Mouse (Mus musculus) megakaryocyte, adult 5-6 weeks (primary cell): ENCODE results near the gene Tln2. TPM values are rescaled to one million over a fixed set of nuclear protein-coding genes. Genes with fewer than 3 reads are reported as not detected.

Source experiments
- ATAC-seq: 2 replicates; pipeline ENCODE4 v1.8.0; 2016; ENCODE audit warnings: mild to moderate bottlenecking, inconsistent platforms; ENCODE audit not compliant: poor library complexity, severe bottlenecking
- total RNA-seq, 2 experiments: library from RNA; stranded (forward) in 1 of 2; stranded (reverse) in 1 of 2; fragments of 153-499, 151-499 nt in 1 of 2; fragments of 221-1000, 200-1000 nt in 1 of 2; gene quantifications; 2 replicates each; pipeline versions ENCODE4 v1.2.3 to v1.2.4; 2015 to 2017

Tln2 gene
- total RNA-seq, 2 experiments from 2014 or later = 0.40 to 1.0 TPM

DNA sequence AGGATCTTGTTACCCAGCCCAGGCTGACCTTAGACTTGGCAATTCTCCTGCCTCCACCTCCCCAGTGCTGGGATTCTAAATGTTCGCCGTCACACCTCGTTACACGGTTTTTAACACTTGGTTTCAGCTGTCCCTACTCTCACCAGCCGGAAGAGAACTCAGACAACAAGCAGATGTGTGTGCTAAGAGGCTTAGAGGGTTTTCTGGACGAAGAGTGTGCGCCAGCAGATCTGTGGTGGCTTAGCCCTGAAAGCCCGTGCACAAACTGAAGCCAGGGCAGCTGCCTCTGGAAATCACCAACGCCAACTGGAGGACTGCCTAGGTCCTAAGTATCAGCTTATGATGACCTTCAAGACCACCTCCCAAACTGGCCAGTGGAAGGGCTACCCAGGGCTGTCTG, 341.5 kb downstream of the Tln2 start:
- ATAC-seq = no peak

GRCm38 (mm10) chr9:67214191-67214985, 345.1 kb downstream of the Tln2 start:
- ATAC-seq = no peak

GRCm38 (mm10) chr9:67213275-67213674, 346.2 kb downstream of the Tln2 start:
- ATAC-seq = no peak

DNA sequence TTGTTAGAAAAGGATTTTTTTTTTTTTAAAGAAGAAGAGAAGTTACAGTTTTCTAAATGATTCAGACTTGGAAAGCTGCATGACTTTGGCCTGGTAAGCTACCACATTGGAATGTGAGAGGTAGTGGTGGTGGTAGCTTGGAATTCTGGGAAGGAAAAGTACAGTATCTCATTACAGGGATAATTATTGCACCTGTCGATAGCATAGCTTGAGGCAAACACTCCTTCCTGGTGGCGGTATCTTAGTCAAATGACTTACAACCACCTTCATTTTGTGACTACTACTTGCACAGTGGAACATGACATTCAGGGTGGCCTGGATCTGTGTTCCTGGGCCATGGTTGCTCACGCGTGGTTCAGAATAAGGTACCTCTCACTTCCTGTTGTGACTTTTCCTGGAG, 348.3 kb downstream of the Tln2 start:
- ATAC-seq = no peak

- no peak for ATAC-seq
These were observed 350.1 kb downstream of the Tln2 start for GRCm38 (mm10) chr9:67209451-67209850.

DNA sequence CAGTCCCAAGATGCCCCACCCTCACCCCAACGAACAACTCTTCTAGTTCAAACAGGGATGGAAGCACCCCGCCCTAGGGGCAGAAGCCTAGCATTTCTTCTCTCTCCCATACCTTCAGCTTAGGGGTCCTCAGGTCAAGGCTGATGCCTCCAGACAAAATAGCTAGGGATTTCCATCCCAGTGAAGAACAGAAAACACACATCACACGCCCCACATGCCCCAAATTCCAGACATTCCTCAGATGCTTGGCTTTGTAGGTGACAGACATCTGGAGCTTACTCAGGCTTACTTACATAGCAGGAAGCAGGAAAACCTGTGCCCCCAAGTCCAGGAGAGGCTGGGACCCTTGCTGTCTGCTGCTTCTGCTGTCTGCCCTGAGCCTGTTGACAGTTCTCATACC, 351.1 kb downstream of the Tln2 start:
- no peak for ATAC-seq

DNA sequence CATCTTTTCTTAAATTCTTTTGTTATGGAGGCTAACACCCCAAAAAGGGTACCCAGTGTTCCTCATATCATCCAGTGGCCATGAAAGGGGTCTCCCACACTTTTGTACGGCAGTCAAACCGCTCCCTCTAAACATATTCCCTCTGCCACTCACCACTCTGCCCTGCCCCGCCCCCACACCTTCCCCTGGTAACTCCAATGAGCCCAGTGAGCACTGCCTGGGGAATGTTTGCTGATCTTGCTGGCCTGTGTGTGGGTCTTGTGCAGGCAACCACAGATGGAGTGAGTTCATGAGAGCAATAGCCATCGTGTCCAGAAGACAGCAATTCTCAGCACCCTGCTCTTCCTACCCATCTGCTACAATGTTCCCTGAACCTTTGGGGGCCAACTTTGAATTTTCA, 354.3 kb downstream of the Tln2 start:
- ATAC-seq = no peak

GRCm38 (mm10) chr9:67196609-67197008, 362.9 kb downstream of the Tln2 start:
- no peak for ATAC-seq

DNA sequence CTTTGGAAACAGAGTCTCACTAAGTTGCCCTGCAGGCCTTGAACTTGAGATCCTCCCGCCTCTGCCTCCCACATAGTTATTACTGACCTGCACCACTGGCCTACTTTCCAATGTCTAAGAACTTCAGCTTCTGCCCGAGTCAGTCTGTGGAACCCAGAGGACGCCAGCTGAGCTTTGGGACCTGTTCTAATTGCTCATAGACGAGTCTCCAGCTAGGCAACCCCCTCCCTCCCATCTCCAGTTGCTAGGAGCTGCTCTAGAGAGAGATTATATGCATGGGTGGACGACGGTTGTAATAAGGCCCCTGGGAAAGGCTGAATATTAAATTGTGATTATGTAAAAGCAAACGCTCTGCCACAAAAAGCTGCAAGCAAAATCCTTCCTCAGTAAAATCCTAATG, 364.2 kb downstream of the Tln2 start:
- ATAC-seq = no peak

GRCm38 (mm10) chr9:67191488-67192331, 367.8 kb downstream of the Tln2 start:
- ATAC-seq = no peak

- no peak for ATAC-seq
These were observed 371.8 kb downstream of the Tln2 start for GRCm38 (mm10) chr9:67187686-67188085.

GRCm38 (mm10) chr9:67187182-67187581, 372.3 kb downstream of the Tln2 start:
- no peak for ATAC-seq

GRCm38 (mm10) chr9:67184556-67184955, 374.9 kb downstream of the Tln2 start:
- no peak for ATAC-seq

DNA sequence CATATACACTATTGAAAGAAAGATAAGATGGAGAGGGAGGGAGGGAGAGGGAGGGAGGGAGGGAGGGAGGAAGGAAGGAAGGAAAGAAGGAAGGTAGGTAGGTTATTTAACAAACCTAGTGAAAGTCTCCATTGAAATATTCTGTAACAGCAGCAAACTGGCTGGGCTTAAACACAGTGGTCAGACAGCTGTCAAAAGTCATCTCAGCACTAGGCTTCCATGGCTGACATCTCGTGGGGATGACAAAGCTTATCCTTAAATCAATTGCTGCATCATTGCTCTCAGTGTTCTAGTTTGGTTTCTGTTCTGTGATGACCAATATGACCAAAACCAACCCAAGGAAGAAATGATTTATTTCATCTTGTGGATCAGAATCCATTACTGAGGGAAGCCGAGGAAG, 376.0 kb downstream of the Tln2 start:
- ATAC-seq = no peak

DNA sequence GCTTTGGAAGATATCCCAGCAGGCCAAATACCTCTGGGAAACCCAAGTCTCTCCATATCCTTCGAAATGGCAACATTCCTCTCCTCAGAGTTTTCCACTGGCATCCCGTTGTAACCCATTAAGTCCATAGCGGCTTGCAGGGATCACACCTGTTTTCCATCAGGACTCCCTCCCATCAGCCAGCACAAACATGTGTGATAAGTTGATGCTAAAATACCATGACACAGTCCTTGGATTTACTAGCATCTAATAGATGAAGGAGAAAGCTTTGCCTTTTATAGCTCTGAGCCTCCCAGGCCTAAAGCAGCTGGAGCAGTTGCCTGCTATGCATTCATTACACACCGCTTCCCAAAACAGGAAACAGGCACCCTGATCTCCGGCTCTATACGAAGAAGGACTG, 377.5 kb downstream of the Tln2 start:
- ATAC-seq = no peak

DNA sequence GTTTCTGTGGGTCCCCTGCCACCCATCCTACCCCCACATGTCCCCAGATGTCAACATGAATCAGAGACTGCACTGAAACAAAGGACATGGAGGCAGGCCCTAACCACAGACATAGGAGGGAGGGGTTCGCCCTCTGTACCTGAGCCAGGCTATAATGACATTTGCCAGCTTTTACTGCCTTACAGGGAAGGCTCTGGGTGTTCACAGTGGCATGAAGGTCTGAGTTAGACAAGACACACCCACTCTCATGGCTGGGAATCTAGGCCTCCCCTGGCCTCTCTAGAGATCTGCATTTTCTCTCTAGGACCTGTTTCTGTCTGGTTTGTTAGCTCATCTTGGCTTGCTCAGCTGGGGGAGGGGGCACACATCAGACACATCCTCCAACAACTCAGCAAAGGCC, 380.8 kb downstream of the Tln2 start:
- no peak for ATAC-seq

DNA sequence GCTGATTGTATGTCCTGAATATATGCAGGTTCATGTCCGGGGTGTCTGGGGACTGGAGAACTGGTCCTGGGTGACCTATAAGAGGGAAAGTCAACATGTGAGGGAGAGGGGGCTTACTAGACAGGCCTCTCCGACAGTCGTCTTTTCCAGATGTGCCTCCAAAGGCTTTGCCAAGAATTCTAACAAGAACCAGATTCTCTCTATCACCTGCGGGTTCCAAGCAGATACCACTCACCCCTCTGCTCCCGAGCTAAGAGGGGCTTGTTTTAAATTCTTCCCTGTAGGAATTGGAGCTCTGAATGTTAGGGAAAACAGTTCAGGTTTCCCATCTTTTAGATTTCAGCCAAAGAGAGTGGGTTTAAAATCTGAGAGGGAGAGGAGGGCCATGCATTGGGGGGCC, 381.3 kb downstream of the Tln2 start:
- ATAC-seq = no peak

- ATAC-seq = no peak
These were observed 383.4 kb downstream of the Tln2 start for GRCm38 (mm10) chr9:67176073-67176472.

GRCm38 (mm10) chr9:67173816-67174215, 385.7 kb downstream of the Tln2 start:
- no peak for ATAC-seq

- no peak for ATAC-seq
These were observed 386.3 kb downstream of the Tln2 start for GRCm38 (mm10) chr9:67173154-67173553.

DNA sequence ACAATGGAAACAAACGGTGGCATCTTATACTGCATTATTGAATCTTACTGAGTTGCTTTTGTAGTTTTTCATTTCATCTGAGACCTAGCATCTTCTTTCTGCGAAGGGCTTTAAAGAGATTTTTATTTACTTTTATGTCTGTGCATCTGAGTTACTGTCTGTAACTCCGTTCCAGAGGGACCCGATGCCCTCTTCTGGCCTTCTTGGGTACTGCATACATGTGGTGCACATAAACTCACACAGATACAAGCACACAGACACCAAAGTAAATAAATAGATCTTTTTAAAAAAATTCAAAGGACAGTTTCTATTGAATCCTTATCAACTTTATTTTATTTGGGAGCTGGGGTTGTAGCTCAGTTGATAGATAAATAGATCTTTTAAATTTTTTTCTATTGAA, 388.1 kb downstream of the Tln2 start:
- no peak for ATAC-seq

- ATAC-seq = no peak
These were observed 388.7 kb downstream of the Tln2 start for GRCm38 (mm10) chr9:67170759-67171158.
